Mouse (Mus musculus): ENCODE measurements at regions not wholly inside any gene's neighbourhood (a gene's known extent, or its start where the extent isn't known, plus 50 kb on each side); places are given as distances from the start of the nearest gene placed in this dataset.

GRCm38 (mm10) chr5:97602176-97602575 is 145.4 kb upstream of the Gk2 start:
- TF ChIP-seq CTCF (IDR thresholded peaks at IDR 0.05; ENCODE audit: low read depth): no peak
- no peak for TF ChIP-seq EP300 (IDR thresholded peaks at IDR 0.05; ENCODE audit: low read depth)

Measured in liver, embryonic 14.5 days (tissue).